Comparison of ENCODE assay signal across 15 mouse cellular contexts in the genomic region with DNA sequence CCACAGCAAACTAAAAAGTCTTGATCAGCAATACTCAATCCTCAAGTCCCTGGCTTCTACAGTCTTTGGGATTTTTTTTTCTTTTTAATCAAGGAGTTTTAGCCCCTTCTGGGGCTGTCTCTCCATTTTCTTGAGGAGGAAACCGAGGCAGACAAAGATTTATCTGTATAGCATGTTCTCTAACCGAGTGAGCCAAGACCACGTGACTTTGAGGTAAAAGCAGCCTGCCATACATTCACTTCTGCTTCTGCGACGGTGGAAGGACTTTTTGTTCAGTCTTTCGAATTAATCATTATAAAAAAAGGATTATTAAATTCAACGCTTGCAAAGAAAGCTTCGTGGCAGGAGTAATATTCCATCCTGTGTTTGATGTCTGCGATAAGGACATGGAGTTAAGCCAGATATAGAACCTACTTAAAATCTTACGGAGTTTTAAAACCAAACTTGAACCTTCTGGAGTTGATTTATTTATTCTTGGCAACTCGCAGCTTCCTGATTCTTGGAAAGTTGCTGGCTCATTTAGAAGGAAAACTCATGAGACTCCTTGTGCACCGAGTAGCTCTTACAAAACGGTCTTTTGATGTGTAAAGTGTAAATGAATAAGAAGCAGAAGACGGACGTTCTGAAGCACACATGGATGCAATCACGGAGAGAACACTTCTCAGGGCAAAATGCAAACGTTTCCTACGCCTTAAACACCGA.
A peak's percentile ranks its signal among the peaks of the same experiment; 100 is the strongest.
DNase-seq lines count a peak whose midpoint lies in the region; ATAC-seq and TF ChIP-seq lines count a peak whose summit lies in the region.
"Had no signal": no experiment of that assay in that cellular context is flagged by ENCODE, and none has a peak within 500 bp of the region (broad histone marks: within the 10 kb centered on the region; RNA-seq: fewer than 3 reads in every experiment).

No protein-coding gene starts in this region.

- ATAC-seq in embryonic facial prominence, embryonic 14.5 days (ENCODE audit: low read depth): peak; percentile 27; the same call in 1 of the 2 replicates
- ATAC-seq in hindbrain, embryonic 14.5 days (ENCODE audit: low FRiP score): no peak
- ATAC-seq: inflammation-experienced regulatory T-cells, adult 6 months had no signal

- no peak for TF ChIP-seq CTCF in kidney, adult 2 months (conservative IDR thresholded peaks at IDR 0.05; ENCODE audit: insufficient read depth, insufficient read length, low read depth, low read length)
- no peak for TF ChIP-seq CTCF in layer of hippocampus, adult 2 months (conservative IDR thresholded peaks at IDR 0.05)

- DNase-seq in kidney, adult 2 months: peak; percentile 4
- no peak for DNase-seq in kidney, adult 18-20 months
- DNase-seq in thymus, postnatal 4 days: peak; percentile 19
- DNase-seq in thymus, postnatal 10 days (ENCODE audit: low spot score in 2 of 2): no peak
- peak; percentile 87 for DNase-seq in embryonic facial prominence, embryonic 14.5 days (ENCODE audit: low spot score)
- no peak for DNase-seq in layer of hippocampus, adult 2 months (ENCODE audit: low spot score in 2 of 2)
- DNase-seq in hindbrain, embryonic 14.5 days (ENCODE audit: low spot score): no peak
- DNase-seq: adrenal gland, postnatal 25 days; cerebellum, adult 2 months; heart, postnatal 10 days; kidney, postnatal 25 days; layer of hippocampus, postnatal 36 days; lung, postnatal 4 days; midbrain, embryonic 14.5 days had no signal

- no peaks in the 10 kb centered on the region for H3K27me3 ChIP-seq in kidney, adult 2 months (replicated peaks; ENCODE audit: control insufficient read depth, insufficient read depth, low read length)
- H3K27me3 ChIP-seq in embryonic facial prominence, embryonic 14.5 days (replicated peaks; ENCODE audit: control insufficient read depth, insufficient read depth, low read length): no peaks in the 10 kb centered on the region
- H3K27me3 ChIP-seq in hindbrain, embryonic 14.5 days (ENCODE audit: control insufficient read depth, insufficient read depth, low read length): no peaks in the 10 kb centered on the region

- H3K9ac ChIP-seq in embryonic facial prominence, embryonic 14.5 days (ENCODE audit: low read depth, low read length): no peak overlapping the region
- H3K9ac ChIP-seq in hindbrain, embryonic 14.5 days: no peak overlapping the region

- 44% methylated on average over 19 of the region's 19 CpGs for WGBS in kidney, adult 2 months
- WGBS in embryonic facial prominence, embryonic 14.5 days: 38% methylated on average over 19 of the region's 19 CpGs
- WGBS in hindbrain, embryonic 14.5 days: 77% methylated on average over 19 of the region's 19 CpGs

- no peaks in the 10 kb centered on the region for H3K36me3 ChIP-seq in kidney, adult 2 months (ENCODE audit: control insufficient read depth, insufficient read depth, low read length)
- H3K36me3 ChIP-seq in embryonic facial prominence, embryonic 14.5 days (ENCODE audit: control insufficient read depth, insufficient read depth, low read length): no peaks in the 10 kb centered on the region
- no peaks in the 10 kb centered on the region for H3K36me3 ChIP-seq in hindbrain, embryonic 14.5 days (replicated peaks; ENCODE audit: control insufficient read depth, insufficient read depth)

- H3K4me3 ChIP-seq in kidney, adult 2 months (ENCODE audit: insufficient read depth, low read depth, low read length): no peak overlapping the region
- no peak overlapping the region; the same call in 1 of the 2 replicates for H3K4me3 ChIP-seq in embryonic facial prominence, embryonic 14.5 days (ENCODE audit: low read depth, low read length)
- no peak overlapping the region for H3K4me3 ChIP-seq in layer of hippocampus, adult 2 months
- no peak overlapping the region for H3K4me3 ChIP-seq in hindbrain, embryonic 14.5 days (replicated peaks; ENCODE audit: low read length)

- H3K4me2 ChIP-seq in embryonic facial prominence, embryonic 14.5 days (ENCODE audit: low read depth, low read length): peak overlapping the region; percentile 44
- H3K4me2 ChIP-seq in hindbrain, embryonic 14.5 days (replicated peaks): no peak overlapping the region

- H3K9me3 ChIP-seq in embryonic facial prominence, embryonic 14.5 days (ENCODE audit: control insufficient read depth, low read length): no peaks in the 10 kb centered on the region
- no peaks in the 10 kb centered on the region for H3K9me3 ChIP-seq in hindbrain, embryonic 14.5 days (ENCODE audit: control insufficient read depth, low read length)

- no peaks in the 10 kb centered on the region for H3K4me1 ChIP-seq in kidney, adult 2 months (ENCODE audit: control insufficient read depth, insufficient read depth, low read length)
- peaks cover 10% of the 10 kb centered on the region for H3K4me1 ChIP-seq in embryonic facial prominence, embryonic 14.5 days (ENCODE audit: control insufficient read depth, insufficient read depth, low read length)
- H3K4me1 ChIP-seq in hindbrain, embryonic 14.5 days (replicated peaks; ENCODE audit: control insufficient read depth, insufficient read depth, low read length): no peaks in the 10 kb centered on the region

- no peak for TF ChIP-seq POLR2A in kidney, adult 2 months (IDR thresholded peaks at IDR 0.05; ENCODE audit: low read depth, low read length)

- H3K27ac ChIP-seq in kidney, adult 2 months (ENCODE audit: insufficient read depth, low read depth, low read length): no peak overlapping the region
- peak overlapping the region; percentile 16; the same call in 1 of the 2 replicates for H3K27ac ChIP-seq in embryonic facial prominence, embryonic 14.5 days (replicated peaks; ENCODE audit: low read depth, low read length)
- no peak overlapping the region for H3K27ac ChIP-seq in layer of hippocampus, adult 2 months
- H3K27ac ChIP-seq in hindbrain, embryonic 14.5 days: no peak overlapping the region

Comparison
In these comparisons a context has a peak if more than half of its experiments do, and no peak if none do; other contexts are left out.
1. DNase-seq: peak in kidney, adult 2 months (single experiment), thymus, postnatal 4 days (single experiment) and embryonic facial prominence, embryonic 14.5 days (single experiment); none in kidney, adult 18-20 months (single experiment), thymus, postnatal 10 days (0 of 2), layer of hippocampus, adult 2 months (0 of 2) and hindbrain, embryonic 14.5 days (single experiment).